Mouse (Mus musculus): ENCODE measurements around the gene Got2. TPM values are rescaled to one million over a fixed set of nuclear protein-coding genes. Genes with fewer than 3 reads are reported as not detected.

The Got2 gene
- total and polyA plus RNA-seq, 2 experiments from 2014 or later = 198 to 208 TPM

- TF ChIP-seq CTCF (IDR thresholded peaks at IDR 0.05; ENCODE audit: low read depth) = no peak
- Histone ChIP-seq H3K4me3 (ENCODE audit: low read depth, low read length) (no peak overlapping the region), H3K4me2 (ENCODE audit: low read depth) (no peak overlapping the region), H3K9ac (no peak overlapping the region), H3K36me3 (ENCODE audit: insufficient read depth) (no peaks in the 10 kb centered on the region), H3K9me3 (ENCODE audit: low read length) (no peaks in the 10 kb centered on the region), H3K4me1 (ENCODE audit: insufficient read depth) (no peaks in the 10 kb centered on the region), H3K27ac (ENCODE audit: low read depth, low read length) (no peak overlapping the region), H3K27me3 (ENCODE audit: insufficient read depth, low read length) (no peaks in the 10 kb centered on the region)
- ATAC-seq (no peak), DNase-seq (no peak)
- WGBS = 94% methylated on average over 6 of the region's 6 CpGs
Measured at GRCm38 (mm10) chr8:95821266-95821665, 67.1 kb downstream of the Got2 start.

- DNase-seq (no peak), ATAC-seq (no peak)
- no peak overlapping the region for H3K4me3 ChIP-seq (ENCODE audit: low read depth, low read length)
- 47% methylated on average over 1 of the region's 1 CpGs for WGBS
- H3K4me1 ChIP-seq (ENCODE audit: insufficient read depth) = no peaks in the 10 kb centered on the region
- H3K27me3 ChIP-seq (ENCODE audit: insufficient read depth, low read length) = no peaks in the 10 kb centered on the region
- TF ChIP-seq CTCF (IDR thresholded peaks at IDR 0.05; ENCODE audit: low read depth) = no peak
- H3K36me3 ChIP-seq (ENCODE audit: insufficient read depth) = no peaks in the 10 kb centered on the region
- H3K9ac ChIP-seq = no peak overlapping the region
- H3K9me3 ChIP-seq (ENCODE audit: low read length) = no peaks in the 10 kb centered on the region
- H3K4me2 ChIP-seq (ENCODE audit: low read depth) = no peak overlapping the region
- H3K27ac ChIP-seq (ENCODE audit: low read depth, low read length) = no peak overlapping the region
Measured at GRCm38 (mm10) chr8:95818211-95818610, 70.1 kb downstream of the Got2 start.

GRCm38 (mm10) chr8:95817597-95817996, 70.8 kb downstream of the Got2 start:
- Histone ChIP-seq H3K27me3 (ENCODE audit: insufficient read depth, low read length) (no peaks in the 10 kb centered on the region), H3K9ac (no peak overlapping the region), H3K27ac (ENCODE audit: low read depth, low read length) (no peak overlapping the region), H3K4me3 (ENCODE audit: low read depth, low read length) (no peak overlapping the region), H3K36me3 (ENCODE audit: insufficient read depth) (no peaks in the 10 kb centered on the region), H3K4me1 (ENCODE audit: insufficient read depth) (no peaks in the 10 kb centered on the region), H3K9me3 (ENCODE audit: low read length) (no peaks in the 10 kb centered on the region), H3K4me2 (ENCODE audit: low read depth) (no peak overlapping the region)
- no peak for TF ChIP-seq CTCF (IDR thresholded peaks at IDR 0.05; ENCODE audit: low read depth)
- no peak for ATAC-seq
- DNase-seq = no peak
- WGBS = 70% methylated on average over 3 of the region's 3 CpGs

- no peaks in the 10 kb centered on the region for H3K9me3 ChIP-seq (ENCODE audit: low read length)
- H3K9ac ChIP-seq = no peak overlapping the region
- no peak for DNase-seq
- no peak for ATAC-seq
- H3K36me3 ChIP-seq (ENCODE audit: insufficient read depth) = no peaks in the 10 kb centered on the region
- H3K27ac ChIP-seq (ENCODE audit: low read depth, low read length) = no peak overlapping the region
- no peaks in the 10 kb centered on the region for H3K27me3 ChIP-seq (ENCODE audit: insufficient read depth, low read length)
- H3K4me2 ChIP-seq (ENCODE audit: low read depth) = no peak overlapping the region
- no peak for TF ChIP-seq CTCF (IDR thresholded peaks at IDR 0.05; ENCODE audit: low read depth)
- H3K4me1 ChIP-seq (ENCODE audit: insufficient read depth) = no peaks in the 10 kb centered on the region
- H3K4me3 ChIP-seq (ENCODE audit: low read depth, low read length) = no peak overlapping the region
- 44% methylated on average over 6 of the region's 6 CpGs for WGBS
Measured at GRCm38 (mm10) chr8:95816044-95816708, 72.2 kb downstream of the Got2 start.

Other genes with a start within 250 kb of the Got2 start
- gene Ndrg4, start 211.6 kb downstream of the Got2 start, total RNA-seq (2014; rRNA removed) = 549 and 619 TPM in 2 replicates
- 428 and 484 TPM in 2 replicates for gene Ndrg4, start 211.6 kb downstream of the Got2 start, polyA plus RNA-seq (2015; fragmentation: Nextera tagmentation; extraction: Ambion mirVana)
- gene Setd6, start 172.7 kb downstream of the Got2 start, total RNA-seq (2014; rRNA removed) = 24.9 and 29.8 TPM in 2 replicates
- 37.1 and 40.0 TPM in 2 replicates for gene Setd6, start 172.7 kb downstream of the Got2 start, polyA plus RNA-seq (2015; fragmentation: Nextera tagmentation; extraction: Ambion mirVana)
- gene Cnot1, start 81.1 kb downstream of the Got2 start, total RNA-seq (2014; rRNA removed) = 132 and 143 TPM in 2 replicates
- 19.0 and 25.0 TPM in 2 replicates for gene Cnot1, start 81.1 kb downstream of the Got2 start, polyA plus RNA-seq (2015; fragmentation: Nextera tagmentation; extraction: Ambion mirVana)
- 67.4 and 77.0 TPM in 2 replicates for gene Sap18b, start 63.2 kb downstream of the Got2 start, total RNA-seq (2014; rRNA removed)
- 305 and 352 TPM in 2 replicates for gene Sap18b, start 63.2 kb downstream of the Got2 start, polyA plus RNA-seq (2015; fragmentation: Nextera tagmentation; extraction: Ambion mirVana)
- 37.9 and 50.4 TPM in 2 replicates for gene Slc38a7, start 35.0 kb downstream of the Got2 start, total RNA-seq (2014; rRNA removed)
- 24.6 and 28.5 TPM in 2 replicates for gene Slc38a7, start 35.0 kb downstream of the Got2 start, polyA plus RNA-seq (2015; fragmentation: Nextera tagmentation; extraction: Ambion mirVana)

Measured in forebrain, postnatal 0 days (tissue).